Mouse (Mus musculus): ENCODE data around the gene Enah. TPM values are rescaled to one million over a fixed set of nuclear protein-coding genes. Genes with fewer than 3 reads are reported as not detected.

Gene Enah
- polyA plus RNA-seq, 1 experiment from 2014 or later = 13.1 TPM

GRCm38 (mm10) chr1:181958392-181958791 lies 61.4 kb downstream of the Enah start:
- Histone ChIP-seq H3K9ac (ENCODE audit: low read length) (no peak overlapping the region), H3K4me3 (replicated peaks; ENCODE audit: low read length) (no peak overlapping the region), H3K4me1 (ENCODE audit: control insufficient read depth, insufficient read depth, low read length) (no peaks in the 10 kb centered on the region), H3K9me3 (replicated peaks; ENCODE audit: control insufficient read depth, low read length) (no peaks in the 10 kb centered on the region), H3K4me2 (ENCODE audit: low read depth, low read length) (no peak overlapping the region), H3K36me3 (ENCODE audit: control insufficient read depth, insufficient read depth, low read length) (no peaks in the 10 kb centered on the region), H3K27me3 (ENCODE audit: control insufficient read depth, insufficient read depth, low read length) (no peaks in the 10 kb centered on the region), H3K27ac (ENCODE audit: low read length) (no peak overlapping the region)
- 74% methylated on average over 1 of the region's 1 CpGs for WGBS
- no peak for ATAC-seq (ENCODE audit: insufficient read depth, low FRiP score)

- WGBS = 94% methylated on average over 2 of the region's 2 CpGs
- no peak for ATAC-seq (ENCODE audit: insufficient read depth, low FRiP score)
- Histone ChIP-seq H3K27me3 (ENCODE audit: control insufficient read depth, insufficient read depth, low read length) (no peaks in the 10 kb centered on the region), H3K9me3 (replicated peaks; ENCODE audit: control insufficient read depth, low read length) (no peaks in the 10 kb centered on the region), H3K9ac (ENCODE audit: low read length) (no peak overlapping the region), H3K27ac (ENCODE audit: low read length) (no peak overlapping the region), H3K4me3 (replicated peaks; ENCODE audit: low read length) (no peak overlapping the region), H3K4me1 (ENCODE audit: control insufficient read depth, insufficient read depth, low read length) (no peaks in the 10 kb centered on the region), H3K4me2 (ENCODE audit: low read depth, low read length) (no peak overlapping the region), H3K36me3 (ENCODE audit: control insufficient read depth, insufficient read depth, low read length) (no peaks in the 10 kb centered on the region)
These were observed 62.1 kb downstream of the Enah start for GRCm38 (mm10) chr1:181957736-181958135.

- no peak for ATAC-seq (ENCODE audit: insufficient read depth, low FRiP score)
- H3K27me3 ChIP-seq (ENCODE audit: control insufficient read depth, insufficient read depth, low read length) = no peaks in the 10 kb centered on the region
- H3K9me3 ChIP-seq (replicated peaks; ENCODE audit: control insufficient read depth, low read length) = no peaks in the 10 kb centered on the region
- H3K4me3 ChIP-seq (replicated peaks; ENCODE audit: low read length) = no peak overlapping the region
- no peaks in the 10 kb centered on the region for H3K36me3 ChIP-seq (ENCODE audit: control insufficient read depth, insufficient read depth, low read length)
- no peak overlapping the region for H3K4me2 ChIP-seq (ENCODE audit: low read depth, low read length)
- H3K27ac ChIP-seq (ENCODE audit: low read length) = no peak overlapping the region
- H3K4me1 ChIP-seq (ENCODE audit: control insufficient read depth, insufficient read depth, low read length) = no peaks in the 10 kb centered on the region
- H3K9ac ChIP-seq (ENCODE audit: low read length) = no peak overlapping the region
These were observed 66.2 kb downstream of the Enah start for GRCm38 (mm10) chr1:181953547-181953946.

GRCm38 (mm10) chr1:181951266-181951665 lies 68.5 kb downstream of the Enah start:
- H3K36me3 ChIP-seq (ENCODE audit: control insufficient read depth, insufficient read depth, low read length) = no peaks in the 10 kb centered on the region
- WGBS = 73% methylated on average over 5 of the region's 5 CpGs

GRCm38 (mm10) chr1:181950721-181951120 lies 69.1 kb downstream of the Enah start:
- H3K36me3 ChIP-seq (ENCODE audit: control insufficient read depth, insufficient read depth, low read length) = no peaks in the 10 kb centered on the region
- no peaks in the 10 kb centered on the region for H3K27me3 ChIP-seq (ENCODE audit: control insufficient read depth, insufficient read depth, low read length)
- no peak for ATAC-seq (ENCODE audit: insufficient read depth, low FRiP score)
- H3K9ac ChIP-seq (ENCODE audit: low read length) = no peak overlapping the region
- H3K9me3 ChIP-seq (replicated peaks; ENCODE audit: control insufficient read depth, low read length) = no peaks in the 10 kb centered on the region
- no peaks in the 10 kb centered on the region for H3K4me1 ChIP-seq (ENCODE audit: control insufficient read depth, insufficient read depth, low read length)
- H3K27ac ChIP-seq (ENCODE audit: low read length) = no peak overlapping the region
- H3K4me3 ChIP-seq (replicated peaks; ENCODE audit: low read length) = no peak overlapping the region
- 93% methylated on average over 9 of the region's 9 CpGs for WGBS
- H3K4me2 ChIP-seq (ENCODE audit: low read depth, low read length) = no peak overlapping the region

More at GRCm38 (mm10) chr1:181951266-181951665, 68.5 kb downstream of the Enah start:
- H3K9ac ChIP-seq (ENCODE audit: low read length) = no peak overlapping the region
- no peaks in the 10 kb centered on the region for H3K4me1 ChIP-seq (ENCODE audit: control insufficient read depth, insufficient read depth, low read length)
- ATAC-seq (ENCODE audit: insufficient read depth, low FRiP score) = no peak
- no peak overlapping the region for H3K4me2 ChIP-seq (ENCODE audit: low read depth, low read length)
- no peaks in the 10 kb centered on the region for H3K27me3 ChIP-seq (ENCODE audit: control insufficient read depth, insufficient read depth, low read length)
- H3K9me3 ChIP-seq (replicated peaks; ENCODE audit: control insufficient read depth, low read length) = no peaks in the 10 kb centered on the region
- H3K27ac ChIP-seq (ENCODE audit: low read length) = no peak overlapping the region
- H3K4me3 ChIP-seq (replicated peaks; ENCODE audit: low read length) = no peak overlapping the region

GRCm38 (mm10) chr1:181948191-181948590 lies 71.6 kb downstream of the Enah start:
- Histone ChIP-seq H3K27me3 (ENCODE audit: control insufficient read depth, insufficient read depth, low read length) (no peaks in the 10 kb centered on the region), H3K36me3 (ENCODE audit: control insufficient read depth, insufficient read depth, low read length) (no peaks in the 10 kb centered on the region), H3K9ac (ENCODE audit: low read length) (no peak overlapping the region), H3K4me1 (ENCODE audit: control insufficient read depth, insufficient read depth, low read length) (no peaks in the 10 kb centered on the region), H3K27ac (ENCODE audit: low read length) (no peak overlapping the region), H3K9me3 (replicated peaks; ENCODE audit: control insufficient read depth, low read length) (no peaks in the 10 kb centered on the region), H3K4me3 (replicated peaks; ENCODE audit: low read length) (no peak overlapping the region), H3K4me2 (ENCODE audit: low read depth, low read length) (no peak overlapping the region)
- 94% methylated on average over 3 of the region's 3 CpGs for WGBS
- no peak for ATAC-seq (ENCODE audit: insufficient read depth, low FRiP score)

- Histone ChIP-seq H3K9ac (ENCODE audit: low read length) (no peak overlapping the region), H3K4me1 (ENCODE audit: control insufficient read depth, insufficient read depth, low read length) (no peaks in the 10 kb centered on the region), H3K27ac (ENCODE audit: low read length) (no peak overlapping the region), H3K4me3 (replicated peaks; ENCODE audit: low read length) (no peak overlapping the region), H3K4me2 (ENCODE audit: low read depth, low read length) (no peak overlapping the region), H3K36me3 (ENCODE audit: control insufficient read depth, insufficient read depth, low read length) (no peaks in the 10 kb centered on the region), H3K27me3 (ENCODE audit: control insufficient read depth, insufficient read depth, low read length) (no peaks in the 10 kb centered on the region), H3K9me3 (replicated peaks; ENCODE audit: control insufficient read depth, low read length) (no peaks in the 10 kb centered on the region)
- no peak for ATAC-seq (ENCODE audit: insufficient read depth, low FRiP score)
- 42% methylated on average over 2 of the region's 2 CpGs for WGBS
These were observed 82.7 kb downstream of the Enah start for GRCm38 (mm10) chr1:181937064-181937463.

GRCm38 (mm10) chr1:181928388-181928787 lies 91.4 kb downstream of the Enah start:
- Histone ChIP-seq H3K27me3 (ENCODE audit: control insufficient read depth, insufficient read depth, low read length) (no peaks in the 10 kb centered on the region), H3K4me3 (replicated peaks; ENCODE audit: low read length) (no peak overlapping the region), H3K27ac (ENCODE audit: low read length) (no peak overlapping the region), H3K9me3 (replicated peaks; ENCODE audit: control insufficient read depth, low read length) (no peaks in the 10 kb centered on the region), H3K4me2 (ENCODE audit: low read depth, low read length) (no peak overlapping the region), H3K9ac (ENCODE audit: low read length) (no peak overlapping the region), H3K4me1 (ENCODE audit: control insufficient read depth, insufficient read depth, low read length) (no peaks in the 10 kb centered on the region), H3K36me3 (ENCODE audit: control insufficient read depth, insufficient read depth, low read length) (no peaks in the 10 kb centered on the region; the same call in 1 of the 2 replicates)
- WGBS = 66% methylated on average over 5 of the region's 5 CpGs
- no peak for ATAC-seq (ENCODE audit: insufficient read depth, low FRiP score)

GRCm38 (mm10) chr1:181923384-181923783 lies 96.4 kb downstream of the Enah start:
- no peaks in the 10 kb centered on the region; the same call in 1 of the 2 replicates for H3K36me3 ChIP-seq (ENCODE audit: control insufficient read depth, insufficient read depth, low read length)
- no peaks in the 10 kb centered on the region for H3K27me3 ChIP-seq (ENCODE audit: control insufficient read depth, insufficient read depth, low read length)
- H3K27ac ChIP-seq (ENCODE audit: low read length) = no peak overlapping the region
- 75% methylated on average over 24 of the region's 24 CpGs for WGBS
- H3K9me3 ChIP-seq (replicated peaks; ENCODE audit: control insufficient read depth, low read length) = no peaks in the 10 kb centered on the region
- H3K4me2 ChIP-seq (ENCODE audit: low read depth, low read length) = no peak overlapping the region
- ATAC-seq (ENCODE audit: insufficient read depth, low FRiP score) = no peak
- H3K9ac ChIP-seq (ENCODE audit: low read length) = no peak overlapping the region
- H3K4me3 ChIP-seq (replicated peaks; ENCODE audit: low read length) = no peak overlapping the region
- H3K4me1 ChIP-seq (ENCODE audit: control insufficient read depth, insufficient read depth, low read length) = no peaks in the 10 kb centered on the region
